Mouse (Mus musculus) CD4-positive, CD25-positive, alpha-beta regulatory T cell, adult 4 months (primary cell): ENCODE measurements around the gene Sbf2. TPM values are rescaled to one million over a fixed set of nuclear protein-coding genes. Genes with fewer than 3 reads are reported as not detected.
"Not testable (repeated sequence)": the region's sequence is repeated elsewhere in the genome, so short reads cannot be mapped to it uniquely, and the experiment has no call there.

Experiments used
- ATAC-seq: one replicate; pipeline ENCODE4 v1.8.0; 2017
- polyA plus RNA-seq, 2 experiments: library from polyadenylated mRNA; unstranded; fragments of 100-300 nt; shearing (Covaris generic); gene quantifications; one replicate each; pipeline ENCODE4 v1.2.1; 2017

The Sbf2 gene
- polyA plus RNA-seq, 2 experiments from 2014 or later, result 1.2 to 3.1 TPM

- not testable (repeated sequence) for ATAC-seq
Observed at GRCm38 (mm10) chr7:110388889-110389288, 225.8 kb downstream of the Sbf2 start.

- ATAC-seq, result no peak
Observed at GRCm38 (mm10) chr7:110387565-110387964, 227.2 kb downstream of the Sbf2 start.

- no peak for ATAC-seq
Observed at GRCm38 (mm10) chr7:110385482-110385881, 229.2 kb downstream of the Sbf2 start.

GRCm38 (mm10) chr7:110384343-110384742 lies 230.4 kb downstream of the Sbf2 start:
- ATAC-seq, result no peak

DNA sequence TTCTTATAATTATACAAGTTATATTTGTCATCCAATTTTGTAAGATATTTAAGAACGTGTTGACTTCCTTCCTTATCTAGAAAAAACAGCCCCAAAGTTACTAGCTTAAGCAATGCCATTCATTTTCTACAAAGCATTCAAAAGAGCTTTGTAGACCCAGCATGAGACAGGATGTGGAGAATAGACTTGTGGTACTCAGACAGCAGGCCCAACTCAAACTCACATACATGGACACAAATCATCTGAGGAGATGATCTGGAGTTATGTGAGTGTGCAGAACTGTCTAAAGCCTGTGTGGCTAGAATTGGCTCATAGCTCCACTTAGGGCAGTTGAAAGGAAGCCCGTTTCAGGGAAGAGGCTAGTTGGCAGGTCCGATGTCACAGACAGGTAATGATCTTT lies 233.1 kb downstream of the Sbf2 start:
- no peak for ATAC-seq

DNA sequence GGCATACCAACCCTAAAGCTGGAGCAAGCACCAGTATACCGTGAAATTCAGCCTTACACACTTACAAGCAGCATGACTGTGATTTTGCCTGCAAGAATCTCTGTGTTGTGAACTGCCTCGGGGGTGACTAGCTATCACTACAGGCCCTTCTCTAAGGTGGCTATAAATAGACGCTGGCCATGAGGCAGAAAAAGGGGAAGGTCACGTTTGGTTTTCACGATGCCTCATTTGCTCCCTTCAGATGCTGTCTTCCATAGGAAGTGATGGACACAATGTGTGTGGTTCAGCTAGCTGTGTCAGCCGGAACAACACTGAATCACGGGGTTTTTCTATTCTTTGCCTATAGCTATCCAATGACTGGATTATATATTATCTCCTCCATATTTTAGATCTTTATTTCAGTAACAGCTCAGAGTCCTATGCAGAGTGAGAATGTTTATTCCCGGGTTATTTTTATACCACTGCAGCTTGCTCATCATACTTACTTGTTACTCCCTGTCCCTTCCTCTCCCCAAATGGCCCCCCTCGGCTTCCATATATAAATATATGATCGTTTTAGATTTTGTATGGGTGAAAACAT lies 235.3 kb downstream of the Sbf2 start:
- ATAC-seq, result no peak

DNA sequence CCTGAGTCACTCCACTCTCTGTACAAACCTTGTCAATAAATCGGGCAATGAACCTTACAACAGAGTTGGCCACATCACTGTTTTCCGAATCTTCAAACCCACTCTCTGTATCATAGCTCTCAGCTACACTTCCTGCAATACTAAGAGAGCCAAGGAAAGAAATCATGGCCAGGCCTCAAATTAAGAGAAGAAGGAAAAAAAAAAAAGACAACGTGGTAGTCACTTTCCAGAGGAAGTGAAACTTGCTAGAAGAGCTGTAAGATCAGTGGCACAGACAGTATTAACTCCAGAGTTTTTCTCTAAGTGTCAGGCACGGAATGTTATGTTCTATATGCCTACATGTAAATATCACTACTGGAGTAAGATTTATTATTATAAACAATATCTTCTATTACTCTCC lies 242.2 kb downstream of the Sbf2 start:
- no peak for ATAC-seq

DNA sequence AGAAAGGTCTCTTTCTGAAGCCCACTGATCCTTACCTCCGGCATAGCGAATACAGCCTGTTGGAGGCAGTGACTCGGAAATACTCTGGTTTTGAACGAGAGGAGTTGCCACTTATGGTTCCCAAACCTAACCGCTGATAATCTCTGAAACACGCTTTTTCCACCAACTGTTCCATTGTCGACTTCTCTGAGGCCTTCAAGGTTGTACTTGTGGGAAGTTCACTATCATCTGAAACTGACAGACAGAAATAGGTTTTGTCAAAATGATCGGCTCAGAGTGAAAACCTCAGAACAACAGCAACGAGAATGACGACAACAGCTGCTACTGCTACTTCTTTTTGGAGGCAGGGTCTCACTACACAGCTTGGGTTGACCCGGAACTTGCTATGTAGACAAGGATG lies 252.7 kb downstream of the Sbf2 start:
- ATAC-seq, result no peak

DNA sequence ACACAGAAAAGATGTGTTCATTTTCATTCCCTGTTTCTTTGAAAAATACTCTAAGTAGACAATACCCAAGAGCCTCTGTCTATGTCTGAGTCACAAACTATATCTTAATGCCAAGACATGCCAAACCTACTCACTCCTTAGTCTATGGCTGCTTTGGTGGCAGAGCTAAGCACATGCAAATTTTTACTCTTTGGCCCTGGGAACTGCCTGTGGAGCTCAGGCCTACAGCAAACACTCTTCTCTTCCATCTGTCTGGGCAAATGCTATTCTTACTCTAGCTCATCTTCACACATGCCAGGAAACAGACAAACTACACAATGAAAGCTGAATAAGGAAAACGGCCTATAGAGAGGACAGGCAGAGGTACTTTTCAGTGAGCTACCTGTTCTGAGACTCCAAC lies 253.2 kb downstream of the Sbf2 start:
- no peak for ATAC-seq

GRCm38 (mm10) chr7:110359391-110359790 lies 255.3 kb downstream of the Sbf2 start:
- ATAC-seq, result no peak

DNA sequence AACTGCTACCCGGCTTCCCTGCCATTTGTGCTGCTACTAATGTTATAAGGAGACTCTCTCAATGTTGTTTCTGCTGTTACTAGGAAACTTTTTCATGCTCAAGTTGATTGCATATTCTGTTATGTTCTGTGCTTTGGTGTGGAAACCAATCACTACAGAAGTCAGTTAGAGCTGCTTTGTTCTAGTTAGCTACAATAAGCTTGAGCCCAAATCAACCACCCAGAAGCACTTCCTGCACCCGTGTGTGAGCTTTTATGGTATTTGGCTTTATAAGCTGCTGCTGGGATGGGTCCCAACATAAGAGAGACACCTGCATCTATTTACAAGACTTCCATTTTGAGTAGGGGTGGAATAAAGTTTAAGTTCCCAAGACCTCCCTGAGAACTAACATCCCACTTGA lies 260.8 kb downstream of the Sbf2 start:
- ATAC-seq, result no peak

DNA sequence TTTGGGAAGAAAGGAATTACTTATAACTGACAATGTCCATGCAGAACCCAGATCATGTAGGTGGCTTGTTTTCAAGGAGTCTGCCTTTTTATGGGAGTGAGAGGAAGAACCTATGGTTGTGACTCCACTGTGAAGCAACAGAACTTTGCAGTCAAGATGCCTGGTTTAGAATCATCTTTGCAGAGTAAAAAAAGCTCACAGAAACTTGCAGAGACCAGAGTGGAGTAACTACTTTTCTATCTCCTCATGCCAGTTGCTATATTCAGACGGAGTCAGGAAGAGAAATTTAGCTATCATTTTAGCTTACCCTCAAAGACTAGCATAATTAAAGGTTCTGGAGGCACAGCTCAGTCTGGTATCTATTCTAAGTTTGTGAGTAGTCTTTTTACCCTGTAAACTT lies 267.5 kb downstream of the Sbf2 start:
- ATAC-seq, result no peak

GRCm38 (mm10) chr7:110337601-110338000 lies 277.1 kb downstream of the Sbf2 start:
- ATAC-seq, result no peak

DNA sequence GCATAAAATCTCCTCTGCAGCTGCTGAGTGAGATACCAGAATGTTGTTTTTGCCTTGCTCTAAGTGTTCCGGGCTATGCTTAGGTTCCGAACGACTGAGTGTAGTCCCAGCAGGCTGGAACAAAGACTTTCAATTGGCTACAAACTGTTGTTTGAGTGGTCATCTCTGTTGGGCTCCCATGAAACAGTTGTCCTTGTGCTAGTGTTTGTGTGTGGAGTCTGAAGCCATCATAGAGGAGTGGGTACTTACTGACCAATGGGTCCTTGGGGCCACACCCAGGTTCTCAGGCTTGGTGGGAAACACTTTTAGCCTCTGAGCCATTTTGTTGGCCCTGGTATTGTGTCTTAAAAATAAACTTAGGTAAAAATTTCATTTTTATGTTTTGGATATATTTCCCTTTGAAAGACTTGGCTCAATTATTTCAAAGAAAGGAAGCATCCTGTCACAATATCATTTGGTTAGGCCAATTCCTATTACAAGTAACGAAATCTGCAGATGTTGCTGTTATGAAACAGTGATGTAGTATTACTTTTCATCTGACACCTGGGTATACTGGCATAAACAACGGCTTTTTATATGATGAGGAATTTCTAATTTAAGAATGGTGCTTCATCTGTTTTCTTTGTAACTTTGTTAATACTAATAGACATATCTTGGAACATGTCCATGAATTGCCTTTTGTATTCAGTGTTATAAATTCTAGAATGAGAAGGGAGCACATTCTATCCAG lies 289.2 kb downstream of the Sbf2 start:
- ATAC-seq, result no peak

DNA sequence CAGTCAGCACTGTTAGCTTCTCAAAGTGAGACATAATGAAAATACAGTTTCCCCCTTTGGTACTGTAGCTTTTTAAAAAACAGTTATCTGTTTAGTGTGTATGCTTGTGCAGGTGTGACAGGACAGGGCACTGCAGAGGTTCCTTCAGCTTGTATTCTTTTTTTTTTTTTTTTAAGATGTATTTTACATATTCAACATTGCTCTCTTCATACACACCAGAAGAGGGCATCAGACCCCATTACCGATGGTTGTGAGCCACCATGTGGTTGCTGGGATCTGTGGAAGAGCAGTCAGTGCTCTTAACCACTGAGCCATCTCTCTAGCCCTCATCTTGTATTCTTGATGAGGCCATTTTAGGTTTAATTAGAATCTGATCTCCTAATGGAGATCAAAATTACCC lies 289.9 kb downstream of the Sbf2 start:
- ATAC-seq, result no peak

GRCm38 (mm10) chr7:110321106-110321505 lies 293.6 kb downstream of the Sbf2 start:
- ATAC-seq, result no peak

GRCm38 (mm10) chr7:110318971-110319519 lies 295.7 kb downstream of the Sbf2 start:
- ATAC-seq, result no peak

GRCm38 (mm10) chr7:110317412-110317811 lies 297.3 kb downstream of the Sbf2 start:
- no peak for ATAC-seq

DNA sequence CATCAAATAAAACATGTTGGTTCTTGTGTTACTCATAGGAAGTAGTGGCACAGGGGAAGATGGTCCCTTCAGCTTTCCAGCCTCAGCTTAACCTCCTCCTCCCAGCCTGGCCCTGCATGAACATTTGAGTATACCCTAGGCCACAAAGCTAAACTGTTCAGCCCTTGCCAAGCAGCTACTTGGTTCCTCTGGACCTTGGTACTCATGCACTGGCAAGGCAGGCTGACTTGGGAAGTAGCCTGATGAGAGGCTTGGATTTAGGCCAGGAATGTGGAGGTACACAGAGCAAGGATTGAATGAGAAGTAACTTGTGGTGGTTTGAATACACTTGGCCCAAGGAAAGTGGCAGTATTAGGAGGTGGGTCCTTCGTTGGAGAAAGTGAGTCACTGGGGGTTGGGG lies 299.4 kb downstream of the Sbf2 start:
- ATAC-seq, result no peak

DNA sequence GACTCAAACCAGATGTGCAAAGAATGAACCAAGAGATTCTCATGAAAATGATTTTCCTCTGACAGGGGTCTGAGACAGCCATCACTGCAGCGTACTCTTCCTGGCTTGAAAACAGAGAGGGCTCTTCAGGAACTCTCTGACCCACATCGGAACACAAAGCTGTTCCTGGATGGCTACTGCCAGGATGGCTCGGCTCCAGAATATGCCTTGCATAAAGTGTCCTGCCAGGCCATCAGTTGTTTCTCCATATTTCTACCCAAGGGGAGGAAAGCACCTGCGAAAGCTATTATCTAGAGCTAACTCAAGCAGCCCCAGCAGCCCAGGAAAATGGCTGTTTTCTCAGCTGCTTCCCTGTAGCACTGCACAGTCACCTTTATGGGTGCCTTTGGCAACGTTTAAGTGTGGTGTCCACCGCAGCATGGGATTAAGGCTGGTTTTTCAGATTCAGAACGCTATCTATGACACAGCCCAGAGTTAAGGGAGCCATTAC lies 300.3 kb downstream of the Sbf2 start:
- no peak for ATAC-seq

DNA sequence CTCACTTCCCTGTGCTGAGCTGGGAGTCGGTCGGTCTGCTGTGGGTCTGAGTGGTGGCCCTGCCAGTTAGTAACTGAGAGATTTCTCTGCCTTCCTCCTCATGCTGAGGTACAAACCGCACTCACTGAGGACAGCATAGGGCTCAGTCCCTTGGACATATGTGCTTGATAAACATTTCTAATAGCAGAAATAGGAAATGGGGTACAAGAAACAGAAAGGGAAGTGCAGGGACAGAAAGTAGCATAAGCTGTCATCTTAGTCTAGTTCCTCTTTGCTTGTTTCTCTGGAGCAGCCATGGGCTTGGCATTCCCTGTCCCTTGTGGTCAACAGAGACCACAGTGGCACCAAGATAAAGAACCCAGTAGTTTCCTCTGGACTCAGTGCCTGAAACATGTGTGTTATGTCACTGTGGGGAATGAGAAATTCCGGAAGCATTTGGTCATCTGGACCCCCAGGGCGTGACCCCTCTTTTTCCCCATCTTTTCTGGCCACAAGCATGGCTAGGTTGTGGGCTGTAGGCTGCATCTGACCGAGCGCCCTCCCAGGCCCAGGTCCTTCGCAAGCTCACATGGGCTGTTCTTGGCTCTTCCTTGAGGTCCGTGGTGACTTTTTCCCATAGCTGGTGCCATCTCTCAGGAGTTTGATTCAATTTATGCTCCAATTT lies 301.2 kb downstream of the Sbf2 start:
- no peak for ATAC-seq

- no peak for ATAC-seq
Observed at GRCm38 (mm10) chr7:110309246-110309645, 305.5 kb downstream of the Sbf2 start.

DNA sequence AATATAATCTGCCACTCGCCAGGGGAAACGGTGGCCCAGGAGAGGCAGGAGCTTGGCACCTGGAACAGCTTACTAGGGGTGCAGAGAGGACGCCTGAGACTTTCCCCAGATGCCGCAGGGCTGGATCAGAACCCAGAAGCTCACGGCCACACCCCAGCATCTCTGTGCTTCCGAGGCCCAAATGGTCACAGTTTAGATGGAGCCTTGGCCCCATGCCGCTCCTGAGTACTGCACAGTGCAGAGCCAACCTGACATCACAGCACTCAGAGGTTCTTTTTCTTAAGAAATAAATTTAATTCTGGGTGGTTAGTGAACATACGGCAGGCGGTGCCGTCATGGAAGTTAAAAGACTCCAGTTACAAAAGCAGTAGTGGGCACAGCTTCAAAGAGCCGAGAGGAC lies 307.0 kb downstream of the Sbf2 start:
- ATAC-seq, result no peak

DNA sequence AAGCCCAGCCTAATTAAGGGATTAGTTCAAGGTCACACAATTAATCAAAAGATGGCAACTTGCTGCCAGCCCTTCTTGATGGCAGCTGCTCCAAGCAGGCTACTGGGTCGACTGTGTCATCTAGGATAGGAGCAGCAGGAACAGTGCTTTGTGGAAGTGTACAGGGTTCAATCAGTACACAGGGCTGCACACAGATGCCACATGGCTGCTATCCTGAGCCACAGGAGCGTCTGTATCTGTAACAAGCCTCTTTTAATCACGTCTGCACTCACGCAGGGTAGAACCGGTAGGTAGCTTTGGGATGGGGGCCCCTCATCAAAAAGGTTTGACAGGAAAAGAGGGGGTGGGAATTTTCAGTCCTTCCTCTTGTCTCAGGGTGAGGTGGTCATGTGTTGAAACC lies 308.4 kb downstream of the Sbf2 start:
- ATAC-seq, result no peak
